Mouse (Mus musculus) ES-Bruce4 (cell line): Measurements from ENCODE around the gene Dcst2. TPM values are rescaled to one million over a fixed set of nuclear protein-coding genes. Genes with fewer than 3 reads are reported as not detected.
A peak's percentile ranks its signal among the peaks of the same experiment; 100 is the strongest.

Source experiments
- H3K27ac ChIP-seq: 2 replicates; pipeline ENCODE4 v1.5.1; 2012; ENCODE audit warnings: low read length, inconsistent platforms; ENCODE audit not compliant: insufficient read depth
- H3K27me3 ChIP-seq: 2 replicates; pipeline ENCODE4 v1.6.1; 2012; ENCODE audit warnings: mild to moderate bottlenecking, low read length, inconsistent platforms; ENCODE audit not compliant: control insufficient read depth, poor library complexity, insufficient read depth, severe bottlenecking
- H3K36me3 ChIP-seq: 2 replicates; pipeline ENCODE4 v1.6.1; 2012; ENCODE audit warnings: inconsistent platforms, mild to moderate bottlenecking, low read length, moderate library complexity; ENCODE audit not compliant: control insufficient read depth, poor library complexity, insufficient read depth, severe bottlenecking
- H3K4me1 ChIP-seq: one replicate; pipeline ENCODE4 v1.8.1; 2011; ENCODE audit warnings: low read length; ENCODE audit not compliant: control insufficient read depth, insufficient read depth
- H3K4me3 ChIP-seq: 2 replicates; pipeline ENCODE4 v1.5.1; 2011; ENCODE audit warnings: low read depth, mild to moderate bottlenecking, low read length
- H3K9ac ChIP-seq: 2 replicates; pipeline ENCODE4 v1.6.1; 2012; ENCODE audit warnings: low read depth, mild to moderate bottlenecking, inconsistent platforms; ENCODE audit not compliant: poor library complexity, severe bottlenecking
- H3K9me3 ChIP-seq: replicated peaks from 2 replicates; pipeline ENCODE4 v1.6.1; 2012; ENCODE audit warnings: mild to moderate bottlenecking, low read length, inconsistent platforms; ENCODE audit not compliant: control insufficient read depth, poor library complexity, insufficient read depth, severe bottlenecking
- CTCF ChIP-seq: IDR thresholded peaks from one replicate; pipeline ENCODE4 v1.8.1; 2011; ENCODE audit warnings: low read depth, low read length
- EP300 ChIP-seq: IDR thresholded peaks from 2 replicates; pipeline ENCODE4 v1.6.1; 2011; ENCODE audit warnings: low read depth, low read length; ENCODE audit not compliant: insufficient read depth
- POLR2A ChIP-seq: IDR thresholded peaks from one replicate; pipeline ENCODE4 v1.8.1; 2011; ENCODE audit warnings: low read length; ENCODE audit not compliant: insufficient read depth
- polyA plus RNA-seq: library from polyadenylated mRNA; stranded (reverse); fragments of >200 nt; gene quantifications from 2 replicates; pipeline ENCODE4 v1.2.4, GENCODE M21; 2011; ENCODE audit warnings: low read depth; ENCODE audit not compliant: missing spikeins, insufficient read depth, insufficient read length

Dcst2 gene
- polyA plus RNA-seq, 1 experiment = 0.25 TPM

GRCm38 (mm10) chr3:89382033-89382882 lies 20.5 kb downstream of the Dcst2 start:
- H3K9me3 ChIP-seq = no peaks in the 10 kb centered on the region
- H3K27ac ChIP-seq = peak overlapping the region; percentile 95
- H3K36me3 ChIP-seq = no peaks in the 10 kb centered on the region; the same call in 1 of the 2 replicates
- TF ChIP-seq CTCF (no peak), POLR2A (no peak), EP300 (no peak)
- H3K4me1 ChIP-seq = peaks cover 21% of the 10 kb centered on the region
- H3K9ac ChIP-seq = no peak overlapping the region
- H3K27me3 ChIP-seq = no peaks in the 10 kb centered on the region
- H3K4me3 ChIP-seq = no peak overlapping the region

- Histone ChIP-seq H3K27me3 (no peaks in the 10 kb centered on the region), H3K9ac (no peak overlapping the region), H3K36me3 (no peaks in the 10 kb centered on the region; the same call in 1 of the 2 replicates), H3K9me3 (no peaks in the 10 kb centered on the region), H3K27ac (peak overlapping the region; percentile 95), H3K4me1 (peaks cover 21% of the 10 kb centered on the region), H3K4me3 (no peak overlapping the region)
- no peak for TF ChIP-seq POLR2A
- no peak for TF ChIP-seq EP300
- no peak for TF ChIP-seq CTCF
These were observed 21.2 kb downstream of the Dcst2 start for GRCm38 (mm10) chr3:89382950-89383349.

GRCm38 (mm10) chr3:89383651-89384255 lies 22.0 kb downstream of the Dcst2 start:
- TF ChIP-seq CTCF (no peak), POLR2A (no peak), EP300 (no peak)
- Histone ChIP-seq H3K36me3 (no peaks in the 10 kb centered on the region; the same call in 1 of the 2 replicates), H3K27me3 (no peaks in the 10 kb centered on the region), H3K27ac (peak overlapping the region; percentile 95), H3K4me3 (no peak overlapping the region), H3K4me1 (peaks cover 21% of the 10 kb centered on the region), H3K9me3 (no peaks in the 10 kb centered on the region), H3K9ac (no peak overlapping the region)

- no peak overlapping the region for H3K27ac ChIP-seq
- no peaks in the 10 kb centered on the region; the same call in 1 of the 2 replicates for H3K36me3 ChIP-seq
These were observed 22.7 kb downstream of the Dcst2 start for GRCm38 (mm10) chr3:89384331-89385076.

GRCm38 (mm10) chr3:89385451-89385850 lies 23.7 kb downstream of the Dcst2 start:
- no peak overlapping the region for H3K27ac ChIP-seq
- TF ChIP-seq EP300 = no peak
- TF ChIP-seq POLR2A = no peak
- TF ChIP-seq CTCF = no peak
- H3K27me3 ChIP-seq = no peaks in the 10 kb centered on the region
- no peaks in the 10 kb centered on the region; the same call in 1 of the 2 replicates for H3K36me3 ChIP-seq
- peaks cover 16% of the 10 kb centered on the region for H3K4me1 ChIP-seq
- H3K9ac ChIP-seq = peak overlapping the region; percentile 16; the same call in 1 of the 2 replicates
- no peaks in the 10 kb centered on the region for H3K9me3 ChIP-seq
- no peak overlapping the region for H3K4me3 ChIP-seq

More at GRCm38 (mm10) chr3:89384331-89385076, 22.7 kb downstream of the Dcst2 start:
- Histone ChIP-seq H3K27me3 (no peaks in the 10 kb centered on the region), H3K9ac (0 out of 2 replicates have a peak overlapping the region, but pooled peaks have one; percentile 16), H3K4me3 (no peak overlapping the region), H3K9me3 (no peaks in the 10 kb centered on the region), H3K4me1 (peaks cover 19% of the 10 kb centered on the region)
- no peak for TF ChIP-seq EP300
- no peak for TF ChIP-seq POLR2A
- TF ChIP-seq CTCF = no peak
